Mouse (Mus musculus): ENCODE measurements around the gene Spo11. TPM values are rescaled to one million over a fixed set of nuclear protein-coding genes. Genes with fewer than 3 reads are reported as not detected.

The Spo11 gene
- polyA plus RNA-seq, 1 experiment from 2014 or later = 0.31 TPM

DNA sequence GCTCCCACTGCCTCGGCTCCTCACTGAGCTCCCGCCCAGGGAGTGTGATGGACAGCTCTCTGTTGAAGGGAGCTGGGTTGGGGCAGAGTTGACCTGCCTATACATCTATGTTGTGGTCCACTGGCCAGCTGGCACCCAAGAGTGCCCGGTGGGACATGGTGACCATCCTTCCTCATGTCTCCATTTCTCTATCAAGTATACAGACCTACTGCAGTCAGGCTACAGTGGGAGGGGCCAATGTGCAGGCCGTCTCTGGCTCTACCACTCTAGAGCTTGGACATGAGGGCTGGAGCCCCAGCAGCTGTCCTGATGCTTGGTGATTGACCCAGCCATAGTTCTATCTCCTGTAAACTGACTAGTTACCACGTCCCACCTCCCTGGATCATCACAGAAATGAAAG is 59.8 kb downstream of the Spo11 start:
- Histone ChIP-seq H3K9ac (no peak overlapping the region), H3K27me3 (replicated peaks) (no peaks in the 10 kb centered on the region), H3K4me2 (no peak overlapping the region), H3K27ac (peak overlapping the region; percentile 13; the same call in 1 of the 2 replicates), H3K36me3 (peaks cover 8% of the 10 kb centered on the region; the same call in 1 of the 2 replicates), H3K4me3 (replicated peaks) (no peak overlapping the region), H3K4me1 (0 out of 2 replicates have a peak, but pooled peaks cover 4% of the 10 kb centered on the region), H3K9me3 (no peaks in the 10 kb centered on the region)
- ATAC-seq (ENCODE audit: insufficient read depth, low FRiP score, low read depth) = no peak
- WGBS = 74% methylated on average over 5 of the region's 5 CpGs

DNA sequence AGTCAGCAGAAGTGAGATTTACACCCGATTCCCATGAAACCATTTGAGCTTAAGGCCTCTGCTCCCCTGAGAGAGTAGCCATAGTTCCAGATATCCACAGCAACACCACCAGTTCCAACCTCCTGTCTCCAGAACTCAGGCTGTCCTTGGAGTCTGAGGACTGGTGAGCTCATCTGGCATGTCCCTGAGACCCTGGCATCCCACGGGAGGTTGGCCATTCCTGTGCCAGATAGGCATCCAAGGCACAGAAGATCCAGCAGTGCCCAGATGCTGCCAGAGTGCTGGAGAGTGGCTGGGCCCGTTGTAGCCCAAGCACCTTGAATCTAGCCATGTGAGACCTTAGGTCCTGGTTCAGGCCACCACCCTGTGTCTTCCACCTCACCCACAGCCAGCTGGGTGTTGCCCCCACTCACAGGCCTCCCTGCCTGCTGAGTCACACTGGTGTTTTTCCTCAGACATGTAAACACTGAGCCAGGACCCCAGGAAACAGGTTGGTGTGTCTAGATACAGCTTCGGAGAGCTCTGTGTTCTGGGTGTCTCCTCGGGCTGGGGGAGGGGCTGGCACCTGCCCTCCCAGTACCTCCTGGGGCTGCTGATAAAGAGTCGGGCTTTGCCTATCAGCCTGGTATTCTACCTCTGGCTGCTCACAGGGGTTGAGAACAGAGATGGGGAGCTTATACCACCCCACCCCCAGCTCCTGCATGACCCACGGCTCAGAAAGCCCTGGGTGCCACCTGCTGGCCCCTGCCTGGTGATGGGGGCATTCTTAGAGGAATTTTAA is 60.5 kb downstream of the Spo11 start:
- peaks cover 8% of the 10 kb centered on the region; the same call in 1 of the 2 replicates for H3K36me3 ChIP-seq
- WGBS = 57% methylated on average over 7 of the region's 7 CpGs
- H3K4me2 ChIP-seq = no peak overlapping the region
- H3K27me3 ChIP-seq (replicated peaks) = no peaks in the 10 kb centered on the region
- H3K9me3 ChIP-seq = no peaks in the 10 kb centered on the region
- no peak overlapping the region for H3K9ac ChIP-seq
- peak; percentile 89 for ATAC-seq (ENCODE audit: insufficient read depth, low FRiP score, low read depth)
- 0 out of 2 replicates have a peak, but pooled peaks cover 4% of the 10 kb centered on the region for H3K4me1 ChIP-seq
- H3K27ac ChIP-seq = peak overlapping the region; percentile 13; the same call in 1 of the 2 replicates
- no peak overlapping the region for H3K4me3 ChIP-seq (replicated peaks)

DNA sequence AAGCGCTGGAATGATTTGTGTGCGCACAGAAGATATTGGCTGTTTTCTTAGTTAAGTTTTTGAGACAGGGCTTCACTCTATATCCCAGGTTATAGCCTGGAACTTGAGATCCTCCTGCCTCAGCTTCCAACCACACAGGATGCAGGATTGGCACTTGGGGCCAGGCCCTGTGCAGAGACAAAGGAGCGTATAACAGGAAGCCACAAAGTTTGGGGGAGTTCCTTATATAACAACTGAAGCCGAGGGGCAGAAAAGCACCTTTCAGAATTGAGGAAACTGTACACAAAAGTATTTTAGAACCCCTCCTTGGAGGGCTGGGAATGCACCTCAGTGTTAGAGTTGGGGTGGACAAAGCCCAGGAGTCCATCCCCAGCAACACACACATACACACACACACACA is 61.5 kb downstream of the Spo11 start:
- no peaks in the 10 kb centered on the region for H3K27me3 ChIP-seq (replicated peaks)
- H3K9me3 ChIP-seq = no peaks in the 10 kb centered on the region
- no peak for ATAC-seq (ENCODE audit: insufficient read depth, low FRiP score, low read depth)
- H3K27ac ChIP-seq = no peak overlapping the region
- peaks cover 8% of the 10 kb centered on the region; the same call in 1 of the 2 replicates for H3K36me3 ChIP-seq
- H3K9ac ChIP-seq = no peak overlapping the region
- 89% methylated on average over 4 of the region's 4 CpGs for WGBS
- H3K4me3 ChIP-seq (replicated peaks) = no peak overlapping the region
- no peak overlapping the region for H3K4me2 ChIP-seq
- H3K4me1 ChIP-seq = 0 out of 2 replicates have a peak, but pooled peaks cover 4% of the 10 kb centered on the region

DNA sequence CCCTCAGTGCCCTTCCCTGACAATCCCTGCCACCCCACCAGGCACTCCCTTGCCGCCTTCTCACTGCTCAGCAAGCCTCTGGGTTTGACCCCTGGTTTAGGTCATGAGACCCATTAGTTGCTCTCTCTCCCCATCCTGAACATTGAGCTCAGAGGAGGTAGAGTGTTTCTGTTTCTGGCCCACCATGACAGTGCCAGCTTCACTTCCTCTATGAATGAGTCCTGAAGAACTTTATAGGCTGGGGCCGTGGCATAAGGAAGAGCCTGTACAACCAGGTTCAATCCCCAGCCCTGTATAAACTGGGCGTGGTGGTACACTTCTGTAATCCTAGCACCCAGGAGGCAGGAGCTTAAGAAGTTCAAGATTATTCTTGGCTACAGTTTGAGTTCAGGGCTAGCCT is 63.3 kb downstream of the Spo11 start:
- Histone ChIP-seq H3K9me3 (no peaks in the 10 kb centered on the region), H3K27ac (no peak overlapping the region), H3K27me3 (replicated peaks) (no peaks in the 10 kb centered on the region), H3K4me2 (no peak overlapping the region), H3K36me3 (no peaks in the 10 kb centered on the region), H3K9ac (no peak overlapping the region), H3K4me3 (replicated peaks) (no peak overlapping the region), H3K4me1 (no peaks in the 10 kb centered on the region)
- 83% methylated on average over 3 of the region's 3 CpGs for WGBS
- no peak for ATAC-seq (ENCODE audit: insufficient read depth, low FRiP score, low read depth)

DNA sequence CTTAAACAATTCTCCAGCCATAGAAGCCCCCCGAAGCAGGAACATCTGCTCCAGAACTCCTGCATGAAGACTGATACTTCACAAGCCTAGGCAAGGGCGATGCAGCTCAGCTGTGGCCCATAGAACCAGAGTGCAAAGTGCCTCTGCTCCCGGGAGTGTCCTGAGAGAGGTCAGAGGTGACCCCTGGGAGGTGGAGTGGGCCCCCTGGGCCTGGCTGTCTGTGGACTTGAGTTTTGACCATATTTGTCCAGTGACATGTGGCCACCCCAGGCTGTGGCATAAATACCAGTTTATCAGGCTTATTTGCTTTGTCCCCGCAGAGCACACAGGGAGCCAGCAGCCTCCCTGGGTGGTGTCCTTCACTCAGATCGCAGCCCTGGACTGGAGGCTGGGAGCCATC is 63.7 kb downstream of the Spo11 start:
- WGBS = 54% methylated on average over 5 of the region's 5 CpGs
- H3K36me3 ChIP-seq = no peaks in the 10 kb centered on the region
- no peaks in the 10 kb centered on the region for H3K9me3 ChIP-seq
- H3K27me3 ChIP-seq (replicated peaks) = no peaks in the 10 kb centered on the region
- 0 out of 2 replicates have a peak, but pooled peaks cover 1% of the 10 kb centered on the region for H3K4me1 ChIP-seq
- no peak for ATAC-seq (ENCODE audit: insufficient read depth, low FRiP score, low read depth)
- no peak overlapping the region for H3K27ac ChIP-seq
- no peak overlapping the region for H3K9ac ChIP-seq
- no peak overlapping the region for H3K4me3 ChIP-seq (replicated peaks)
- no peak overlapping the region for H3K4me2 ChIP-seq

DNA sequence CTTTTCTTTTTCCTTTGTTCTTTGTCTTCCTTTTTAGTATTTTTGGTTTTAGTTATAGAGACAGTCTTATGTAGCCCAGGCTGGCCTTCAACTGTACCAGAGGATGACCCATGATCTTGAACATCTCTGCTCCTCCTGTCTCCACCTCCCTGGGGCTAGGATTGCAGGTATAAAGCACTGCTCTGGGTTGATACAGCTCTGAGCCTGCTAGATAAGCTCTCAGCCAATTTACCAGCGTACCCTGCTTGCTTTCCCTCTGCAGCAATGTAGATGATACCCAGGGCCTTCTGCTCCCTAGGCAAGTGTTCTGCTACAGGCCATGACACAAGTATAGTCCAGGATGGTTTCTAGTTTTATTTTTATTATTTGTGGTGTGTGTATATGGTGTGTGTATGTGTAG is 64.4 kb downstream of the Spo11 start:
- H3K36me3 ChIP-seq = no peaks in the 10 kb centered on the region
- ATAC-seq (ENCODE audit: insufficient read depth, low FRiP score, low read depth) = no peak
- no peak overlapping the region for H3K4me3 ChIP-seq (replicated peaks)
- 81% methylated on average over 1 of the region's 1 CpGs for WGBS
- H3K9ac ChIP-seq = no peak overlapping the region
- H3K9me3 ChIP-seq = no peaks in the 10 kb centered on the region
- no peak overlapping the region for H3K27ac ChIP-seq
- H3K27me3 ChIP-seq (replicated peaks) = no peaks in the 10 kb centered on the region
- H3K4me2 ChIP-seq = no peak overlapping the region
- H3K4me1 ChIP-seq = 0 out of 2 replicates have a peak, but pooled peaks cover 3% of the 10 kb centered on the region

DNA sequence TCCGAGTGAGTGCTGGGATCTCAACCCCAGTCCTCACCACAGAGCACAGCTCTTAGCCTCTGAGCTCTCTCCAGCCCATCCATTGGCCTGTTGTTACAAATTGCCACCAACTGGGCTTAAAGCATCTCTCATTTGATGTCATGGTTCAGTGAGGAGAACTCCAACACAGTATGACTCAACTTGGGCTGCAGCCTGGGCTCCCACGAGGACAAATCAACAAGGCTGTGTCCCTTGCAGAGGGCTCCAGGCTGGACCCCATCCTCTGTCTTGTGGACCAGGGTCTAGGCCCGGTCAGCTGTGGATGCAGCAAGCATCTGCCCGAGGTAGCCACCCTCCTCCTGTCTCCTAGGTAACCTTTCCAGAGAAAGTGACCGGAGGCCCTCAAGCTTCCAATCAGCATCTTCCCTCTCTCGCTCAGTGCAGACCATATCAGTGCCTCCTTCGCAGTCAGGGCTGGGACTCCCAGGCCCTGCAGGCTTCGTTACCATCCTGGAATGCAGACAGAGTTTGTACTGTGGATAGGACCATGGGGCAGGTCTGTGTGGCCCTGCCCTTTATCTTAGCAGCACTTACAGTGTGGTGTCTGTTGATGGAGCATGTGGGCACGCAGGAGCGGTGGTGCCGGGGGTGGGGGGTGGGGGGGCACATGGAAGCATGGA is 65.1 kb downstream of the Spo11 start:
- Histone ChIP-seq H3K9me3 (no peaks in the 10 kb centered on the region), H3K4me2 (no peak overlapping the region), H3K9ac (no peak overlapping the region), H3K27ac (no peak overlapping the region), H3K4me3 (replicated peaks) (no peak overlapping the region), H3K27me3 (replicated peaks) (no peaks in the 10 kb centered on the region), H3K4me1 (0 out of 2 replicates have a peak, but pooled peaks cover 3% of the 10 kb centered on the region), H3K36me3 (no peaks in the 10 kb centered on the region)
- ATAC-seq (ENCODE audit: insufficient read depth, low FRiP score, low read depth) = no peak
- WGBS = 71% methylated on average over 11 of the region's 11 CpGs

Other genes starting within 250 kb of the Spo11 start
- gene Bmp7, start 37.4 kb upstream of the Spo11 start, polyA plus RNA-seq (2015; fragmentation: Nextera tagmentation; extraction: Ambion mirVana) = 22.9 and 27.1 TPM in 2 replicates
- 110 and 118 TPM in 2 replicates for gene Rae1, start 22.4 kb downstream of the Spo11 start, polyA plus RNA-seq (2015; fragmentation: Nextera tagmentation; extraction: Ambion mirVana)
- gene Rbm38, start 42.8 kb downstream of the Spo11 start, polyA plus RNA-seq (2015; fragmentation: Nextera tagmentation; extraction: Ambion mirVana) = 43.6 and 56.6 TPM in 2 replicates
- gene Ctcfl, start 141.8 kb downstream of the Spo11 start, polyA plus RNA-seq (2015; fragmentation: Nextera tagmentation; extraction: Ambion mirVana) = 0.30 and 0.41 TPM in 2 replicates
- gene Pck1, start 175.3 kb downstream of the Spo11 start, polyA plus RNA-seq (2015; fragmentation: Nextera tagmentation; extraction: Ambion mirVana) = 1.2 and 1.5 TPM in 2 replicates
- 0.93 and 1.3 TPM in 2 replicates for gene Zbp1, start 241.2 kb downstream of the Spo11 start, polyA plus RNA-seq (2015; fragmentation: Nextera tagmentation; extraction: Ambion mirVana)